Mouse (Mus musculus): Measurements from ENCODE around the gene Trp53i11. TPM values are rescaled to one million over a fixed set of nuclear protein-coding genes. Genes with fewer than 3 reads are reported as not detected.

Trp53i11 gene
- polyA plus RNA-seq, 1 experiment, result 31.2 TPM

- H3K27ac ChIP-seq (ENCODE audit: insufficient read depth, low read length), result no peak overlapping the region
- H3K9me3 ChIP-seq (replicated peaks; ENCODE audit: control insufficient read depth, insufficient read depth, low read length, poor library complexity, severe bottlenecking), result no peaks in the 10 kb centered on the region
- H3K27me3 ChIP-seq (ENCODE audit: control insufficient read depth, insufficient read depth, low read length, poor library complexity, severe bottlenecking), result no peaks in the 10 kb centered on the region
- TF ChIP-seq CTCF (IDR thresholded peaks at IDR 0.05; ENCODE audit: low read depth, low read length) (no peak), EP300 (IDR thresholded peaks at IDR 0.05; ENCODE audit: insufficient read depth, low read depth, low read length) (no peak), POLR2A (IDR thresholded peaks at IDR 0.05; ENCODE audit: insufficient read depth, low read length) (no peak)
- H3K9ac ChIP-seq (ENCODE audit: low read depth, poor library complexity, severe bottlenecking), result no peak overlapping the region
- no peaks in the 10 kb centered on the region for H3K36me3 ChIP-seq (ENCODE audit: control insufficient read depth, insufficient read depth, low read length, poor library complexity, severe bottlenecking)
- H3K4me1 ChIP-seq (ENCODE audit: control insufficient read depth, insufficient read depth, low read length), result no peaks in the 10 kb centered on the region
- H3K4me3 ChIP-seq (ENCODE audit: low read depth, low read length), result no peak overlapping the region
Measured at GRCm38 (mm10) chr2:93228480-93228824, 41.1 kb downstream of the Trp53i11 start.

- H3K9me3 ChIP-seq (replicated peaks; ENCODE audit: control insufficient read depth, insufficient read depth, low read length, poor library complexity, severe bottlenecking), result no peaks in the 10 kb centered on the region
- H3K27me3 ChIP-seq (ENCODE audit: control insufficient read depth, insufficient read depth, low read length, poor library complexity, severe bottlenecking), result no peaks in the 10 kb centered on the region
- H3K27ac ChIP-seq (ENCODE audit: insufficient read depth, low read length), result no peak overlapping the region
- H3K4me1 ChIP-seq (ENCODE audit: control insufficient read depth, insufficient read depth, low read length), result no peaks in the 10 kb centered on the region
- H3K36me3 ChIP-seq (ENCODE audit: control insufficient read depth, insufficient read depth, low read length, poor library complexity, severe bottlenecking), result no peaks in the 10 kb centered on the region
- TF ChIP-seq CTCF (IDR thresholded peaks at IDR 0.05; ENCODE audit: low read depth, low read length), result no peak
- H3K4me3 ChIP-seq (ENCODE audit: low read depth, low read length), result no peak overlapping the region
- H3K9ac ChIP-seq (ENCODE audit: low read depth, poor library complexity, severe bottlenecking), result no peak overlapping the region
Measured at GRCm38 (mm10) chr2:93232141-93232540, 44.8 kb downstream of the Trp53i11 start.

GRCm38 (mm10) chr2:93237055-93237454 lies 49.7 kb downstream of the Trp53i11 start:
- Histone ChIP-seq H3K27ac (ENCODE audit: insufficient read depth, low read length) (no peak overlapping the region), H3K9ac (ENCODE audit: low read depth, poor library complexity, severe bottlenecking) (no peak overlapping the region), H3K4me1 (ENCODE audit: control insufficient read depth, insufficient read depth, low read length) (no peaks in the 10 kb centered on the region), H3K9me3 (replicated peaks; ENCODE audit: control insufficient read depth, insufficient read depth, low read length, poor library complexity, severe bottlenecking) (no peaks in the 10 kb centered on the region), H3K36me3 (ENCODE audit: control insufficient read depth, insufficient read depth, low read length, poor library complexity, severe bottlenecking) (no peaks in the 10 kb centered on the region), H3K4me3 (ENCODE audit: low read depth, low read length) (no peak overlapping the region), H3K27me3 (ENCODE audit: control insufficient read depth, insufficient read depth, low read length, poor library complexity, severe bottlenecking) (no peaks in the 10 kb centered on the region)
- TF ChIP-seq CTCF (IDR thresholded peaks at IDR 0.05; ENCODE audit: low read depth, low read length) (no peak), EP300 (IDR thresholded peaks at IDR 0.05; ENCODE audit: insufficient read depth, low read depth, low read length) (no peak), POLR2A (IDR thresholded peaks at IDR 0.05; ENCODE audit: insufficient read depth, low read length) (no peak)

DNA sequence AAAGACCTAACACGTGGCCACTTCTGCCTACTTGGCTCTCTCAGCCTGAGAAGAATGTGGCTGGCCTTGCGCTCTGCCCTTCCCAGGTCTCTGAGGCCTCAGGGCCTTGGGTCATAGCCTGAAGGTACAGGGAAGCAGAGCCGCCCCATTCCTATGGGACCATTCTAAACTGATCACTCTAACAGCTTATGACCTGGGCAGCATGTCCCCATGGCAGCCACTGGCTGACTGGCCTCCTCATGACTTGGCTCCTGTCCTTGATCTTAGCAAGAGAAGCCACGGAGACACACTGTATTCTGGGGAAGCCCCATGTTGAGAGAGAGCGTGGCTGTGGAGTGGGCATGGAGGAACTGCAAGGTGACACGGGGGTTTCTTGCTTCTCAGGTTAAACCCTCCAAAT lies 51.5 kb downstream of the Trp53i11 start:
- no peaks in the 10 kb centered on the region for H3K4me1 ChIP-seq (ENCODE audit: control insufficient read depth, insufficient read depth, low read length)
- H3K9ac ChIP-seq (ENCODE audit: low read depth, poor library complexity, severe bottlenecking), result no peak overlapping the region
- no peaks in the 10 kb centered on the region for H3K9me3 ChIP-seq (replicated peaks; ENCODE audit: control insufficient read depth, insufficient read depth, low read length, poor library complexity, severe bottlenecking)
- H3K4me3 ChIP-seq (ENCODE audit: low read depth, low read length), result no peak overlapping the region
- no peaks in the 10 kb centered on the region for H3K27me3 ChIP-seq (ENCODE audit: control insufficient read depth, insufficient read depth, low read length, poor library complexity, severe bottlenecking)
- H3K27ac ChIP-seq (ENCODE audit: insufficient read depth, low read length), result no peak overlapping the region
- TF ChIP-seq EP300 (IDR thresholded peaks at IDR 0.05; ENCODE audit: insufficient read depth, low read depth, low read length), result no peak
- no peak for TF ChIP-seq POLR2A (IDR thresholded peaks at IDR 0.05; ENCODE audit: insufficient read depth, low read length)
- no peak for TF ChIP-seq CTCF (IDR thresholded peaks at IDR 0.05; ENCODE audit: low read depth, low read length)
- no peaks in the 10 kb centered on the region for H3K36me3 ChIP-seq (ENCODE audit: control insufficient read depth, insufficient read depth, low read length, poor library complexity, severe bottlenecking)

DNA sequence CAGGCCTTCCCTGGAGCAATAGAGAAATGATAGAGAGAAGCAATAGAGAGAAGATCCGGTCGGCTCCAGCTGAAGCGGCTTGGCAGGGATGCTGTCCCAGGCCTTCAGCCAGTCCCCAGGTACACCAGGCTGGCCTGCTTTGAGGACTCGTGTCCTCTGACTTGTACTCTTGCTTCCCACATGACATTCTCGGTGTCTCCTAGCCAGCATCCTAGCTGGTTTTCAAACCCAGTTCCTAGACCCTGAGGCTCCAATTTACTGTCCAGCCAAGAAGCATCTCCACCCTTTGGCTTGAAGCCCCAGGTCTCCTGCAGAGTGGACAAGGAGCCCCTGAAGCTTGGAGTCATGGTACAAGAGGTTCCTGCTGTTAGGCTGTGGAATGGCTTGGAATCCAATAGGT lies 54.8 kb downstream of the Trp53i11 start:
- Histone ChIP-seq H3K27me3 (ENCODE audit: control insufficient read depth, insufficient read depth, low read length, poor library complexity, severe bottlenecking) (no peaks in the 10 kb centered on the region), H3K36me3 (ENCODE audit: control insufficient read depth, insufficient read depth, low read length, poor library complexity, severe bottlenecking) (no peaks in the 10 kb centered on the region), H3K9me3 (replicated peaks; ENCODE audit: control insufficient read depth, insufficient read depth, low read length, poor library complexity, severe bottlenecking) (no peaks in the 10 kb centered on the region), H3K27ac (ENCODE audit: insufficient read depth, low read length) (no peak overlapping the region), H3K4me3 (ENCODE audit: low read depth, low read length) (no peak overlapping the region), H3K9ac (ENCODE audit: low read depth, poor library complexity, severe bottlenecking) (no peak overlapping the region), H3K4me1 (ENCODE audit: control insufficient read depth, insufficient read depth, low read length) (no peaks in the 10 kb centered on the region)
- no peak for TF ChIP-seq POLR2A (IDR thresholded peaks at IDR 0.05; ENCODE audit: insufficient read depth, low read length)
- TF ChIP-seq CTCF (IDR thresholded peaks at IDR 0.05; ENCODE audit: low read depth, low read length), result no peak
- TF ChIP-seq EP300 (IDR thresholded peaks at IDR 0.05; ENCODE audit: insufficient read depth, low read depth, low read length), result no peak

DNA sequence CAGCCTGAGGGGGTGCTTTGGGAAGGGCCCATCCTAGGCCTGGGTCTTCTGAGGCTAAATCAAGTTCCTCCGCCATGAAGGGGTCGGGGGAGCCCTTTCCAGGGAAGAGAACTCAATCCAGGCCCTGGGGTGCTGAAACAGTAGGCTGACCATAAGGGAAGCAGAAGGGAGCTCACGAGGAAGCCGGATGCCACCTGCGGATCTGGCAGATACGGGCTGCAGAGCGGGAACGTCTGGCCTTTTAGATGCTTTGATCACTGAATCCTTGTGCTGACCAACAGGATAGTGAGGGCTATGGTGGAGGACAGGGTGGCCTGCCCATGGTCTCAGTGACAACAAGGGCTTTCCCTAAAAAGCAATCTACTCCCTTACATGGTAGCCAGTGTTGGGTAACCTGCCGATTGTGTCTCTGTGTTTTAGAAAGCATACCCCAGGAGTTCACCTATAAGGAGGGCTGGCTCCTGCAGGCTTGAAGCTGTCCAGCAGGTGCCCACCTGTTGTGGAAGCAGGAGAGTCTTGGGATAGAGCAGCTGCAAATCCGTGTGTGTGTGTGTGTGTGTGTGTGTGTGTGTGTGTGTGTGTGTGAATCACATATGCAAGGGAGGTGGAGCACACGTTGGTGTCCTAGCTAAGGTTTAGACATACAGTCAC lies 56.2 kb downstream of the Trp53i11 start:
- TF ChIP-seq POLR2A (IDR thresholded peaks at IDR 0.05; ENCODE audit: insufficient read depth, low read length) (no peak), CTCF (IDR thresholded peaks at IDR 0.05; ENCODE audit: low read depth, low read length) (no peak), EP300 (IDR thresholded peaks at IDR 0.05; ENCODE audit: insufficient read depth, low read depth, low read length) (no peak)

More for the DNA sequence above, 56.2 kb downstream of the Trp53i11 start:
- Histone ChIP-seq H3K9ac (ENCODE audit: low read depth, poor library complexity, severe bottlenecking) (no peak overlapping the region), H3K36me3 (ENCODE audit: control insufficient read depth, insufficient read depth, low read length, poor library complexity, severe bottlenecking) (no peaks in the 10 kb centered on the region), H3K9me3 (replicated peaks; ENCODE audit: control insufficient read depth, insufficient read depth, low read length, poor library complexity, severe bottlenecking) (no peaks in the 10 kb centered on the region), H3K4me1 (ENCODE audit: control insufficient read depth, insufficient read depth, low read length) (no peaks in the 10 kb centered on the region), H3K27ac (ENCODE audit: insufficient read depth, low read length) (no peak overlapping the region), H3K4me3 (ENCODE audit: low read depth, low read length) (no peak overlapping the region), H3K27me3 (ENCODE audit: control insufficient read depth, insufficient read depth, low read length, poor library complexity, severe bottlenecking) (no peaks in the 10 kb centered on the region)
